Mouse (Mus musculus) MEL (cell line): ENCODE results near the gene Fam53b.

Experiments
- BHLHE40 ChIP-seq: IDR thresholded peaks from 2 replicates; pipeline ENCODE4 v1.6.1; 2012; ENCODE audit warnings: low read depth, mild to moderate bottlenecking, inconsistent platforms, low read length, improper control_type of control experiment, borderline replicate concordance
- CTCF ChIP-seq, 3 experiments: IDR thresholded peaks in 2 of 3; conservative IDR thresholded peaks in 1 of 3; 2 replicates each; pipeline ENCODE4 v1.5.1; 2011 to 2012; ENCODE audit warnings: low read length in 3 of 3, low read depth in 2 of 3, mild to moderate bottlenecking in 2 of 3, improper control_type of control experiment in 1 of 3, inconsistent platforms in 1 of 3, mixed read lengths in 1 of 3, moderate library complexity in 1 of 3; ENCODE audit not compliant: control insufficient read depth in 1 of 3, insufficient read depth in 1 of 3, poor library complexity in 1 of 3, severe bottlenecking in 1 of 3
- EP300 ChIP-seq, 2 experiments: IDR thresholded peaks; 2 replicates each; pipeline ENCODE4 v1.6.1; 2011; ENCODE audit warnings: improper control_type of control experiment in 2 of 2, low read length in 2 of 2, low read depth in 1 of 2, mild to moderate bottlenecking in 1 of 2
- GABPA ChIP-seq: IDR thresholded peaks from 2 replicates; pipeline ENCODE4 v1.6.1; 2012; ENCODE audit warnings: low read depth, mild to moderate bottlenecking, inconsistent platforms, low read length, improper control_type of control experiment, moderate library complexity
- GATA1 ChIP-seq: IDR thresholded peaks from 2 replicates; pipeline ENCODE4 v1.6.1; 2011; ENCODE audit warnings: low read depth, low read length, improper control_type of control experiment
- MYC ChIP-seq: IDR thresholded peaks from 2 replicates; pipeline ENCODE4 v1.6.1; 2011; ENCODE audit warnings: low read depth, mild to moderate bottlenecking, low read length, improper control_type of control experiment, moderate library complexity
- POLR2A ChIP-seq, 2 experiments: IDR thresholded peaks; 2 replicates each; pipeline ENCODE4 v1.6.1; 2011 to 2012; ENCODE audit warnings: low read length in 2 of 2, mild to moderate bottlenecking in 2 of 2, control low read depth in 1 of 2, improper control_type of control experiment in 1 of 2, low read depth in 1 of 2, moderate library complexity in 1 of 2; ENCODE audit not compliant: control insufficient read depth in 1 of 2, insufficient read depth in 1 of 2, poor library complexity in 1 of 2
- SMC3 ChIP-seq: IDR thresholded peaks from 2 replicates; pipeline ENCODE4 v1.6.1; 2011; ENCODE audit warnings: low read depth, low read length, improper control_type of control experiment
- TAL1 ChIP-seq: IDR thresholded peaks from 2 replicates; pipeline ENCODE4 v1.6.1; 2012; ENCODE audit warnings: mild to moderate bottlenecking, inconsistent platforms, low read length, moderate library complexity, mixed read lengths
- USF1 ChIP-seq: IDR thresholded peaks from 2 replicates; pipeline ENCODE4 v1.6.1; 2014; ENCODE audit warnings: low read depth, mild to moderate bottlenecking, inconsistent platforms, low read length, improper control_type of control experiment, moderate library complexity

GRCm38 (mm10) chr7:132735145-132735544, 78.5 kb downstream of the Fam53b start:
- peak; percentile 66 to 74 (median 71) for TF ChIP-seq CTCF (IDR thresholded peaks at IDR 0.05 in 2 of 3, conservative IDR thresholded peaks at IDR 0.05 in 1 of 3; ENCODE audit: control insufficient read depth in 1 of 3, insufficient read depth in 1 of 3, low read depth in 2 of 3, low read length in 3 of 3, poor library complexity in 1 of 3, severe bottlenecking in 1 of 3)
- TF ChIP-seq BHLHE40, result no peak
- no peak for TF ChIP-seq POLR2A (IDR thresholded peaks at IDR 0.05; ENCODE audit: control insufficient read depth in 1 of 2, insufficient read depth in 1 of 2, low read depth in 1 of 2, low read length in 2 of 2, poor library complexity in 1 of 2)
- TF ChIP-seq GABPA, result no peak
- no peak for TF ChIP-seq TAL1
- TF ChIP-seq USF1, result no peak
- no peak for TF ChIP-seq MYC
- peak in 1 of 2 experiments; percentile 52; a peak in 2 of 4 replicates for TF ChIP-seq EP300 (IDR thresholded peaks at IDR 0.05; ENCODE audit: low read depth in 1 of 2, low read length in 2 of 2)
- TF ChIP-seq GATA1, result no peak
- peak; percentile 76 for TF ChIP-seq SMC3
